Mouse (Mus musculus) limb, embryonic 12.5 days (tissue): Measurements from ENCODE around the gene Col28a1. TPM values are rescaled to one million over a fixed set of nuclear protein-coding genes. Genes with fewer than 3 reads are reported as not detected.

Experiments
- ATAC-seq: fragments of 200-750 bp; cut with Nextera tagmentation; 2 replicates; pipeline ENCODE4 v1.8.0; 2017; ENCODE audit warnings: low read depth, moderate TSS enrichment; ENCODE audit not compliant: insufficient number of reproducible peaks, insufficient read depth, low FRiP score, low TSS enrichment
- H3K27ac ChIP-seq: fragments of 300-500 bp; sonication (generic); 2 replicates; pipeline ENCODE4 v1.5.1; 2016; ENCODE audit warnings: mild to moderate bottlenecking, moderate library complexity
- H3K27me3 ChIP-seq: fragments of 300-500 bp; sonication (generic); 2 replicates; pipeline ENCODE4 v1.6.1; 2016; ENCODE audit warnings: mild to moderate bottlenecking, moderate library complexity
- H3K36me3 ChIP-seq: fragments of 300-500 bp; sonication (generic); 2 replicates; pipeline ENCODE4 v1.6.1; 2016; ENCODE audit warnings: mild to moderate bottlenecking, moderate library complexity
- H3K4me1 ChIP-seq: fragments of 300-500 bp; sonication (generic); replicated peaks from 2 replicates; pipeline ENCODE4 v1.6.1; 2016
- H3K4me2 ChIP-seq: fragments of 300-500 bp; sonication (generic); 2 replicates; pipeline ENCODE4 v1.6.1; 2016; ENCODE audit warnings: mild to moderate bottlenecking, moderate library complexity
- H3K4me3 ChIP-seq: fragments of 300-500 bp; sonication (generic); replicated peaks from 2 replicates; pipeline ENCODE4 v1.5.1; 2016; ENCODE audit warnings: mild to moderate bottlenecking
- H3K9ac ChIP-seq: fragments of 300-500 bp; sonication (generic); replicated peaks from 2 replicates; pipeline ENCODE4 v1.6.1; 2016; ENCODE audit warnings: mild to moderate bottlenecking, moderate library complexity
- H3K9me3 ChIP-seq: fragments of 300-500 bp; sonication (generic); 2 replicates; pipeline ENCODE4 v1.6.1; 2016; ENCODE audit warnings: mild to moderate bottlenecking, moderate library complexity
- WGBS: fragments of 180-500 bp; shearing (Covaris S2); methylation state at CpG from one replicate; pipeline ENCODE4 v1.1.7; 2016; 5-methylcytosine and 5-hydroxymethylcytosine counted together
- polyA plus RNA-seq: library from polyadenylated mRNA; unstranded; fragments of >200 nt; fragmentation: Nextera tagmentation; extraction: Ambion mirVana; gene quantifications from 2 replicates; pipeline ENCODE4 v1.2.1, GENCODE M21; 2016

Col28a1 gene
- polyA plus RNA-seq, result 0.29 and 0.48 TPM in 2 replicates

GRCm38 (mm10) chr6:8192517-8192916 lies at the start of gene Col28a1:
Col28a1 (minus strand) TSS chr6:8192617.
- no peaks in the 10 kb centered on the region for H3K4me1 ChIP-seq
- H3K27me3 ChIP-seq, result no peaks in the 10 kb centered on the region
- no peak within 1 kb of the TSS for H3K27ac ChIP-seq
- no peak within 1 kb of the TSS for H3K4me2 ChIP-seq
- peaks cover 12% of the 10 kb centered on the region for H3K9me3 ChIP-seq
- H3K36me3 ChIP-seq, result no peaks in the 10 kb centered on the region
- no peak for ATAC-seq
- no peak within 1 kb of the TSS for H3K4me3 ChIP-seq
- no peak within 1 kb of the TSS for H3K9ac ChIP-seq

GRCm38 (mm10) chr6:8228596-8228995 lies 36.2 kb upstream of the Col28a1 start:
- no peak overlapping the region for H3K9ac ChIP-seq
- no peak overlapping the region for H3K4me3 ChIP-seq
- H3K27ac ChIP-seq, result no peak overlapping the region
- H3K27me3 ChIP-seq, result no peaks in the 10 kb centered on the region
- H3K4me1 ChIP-seq, result no peaks in the 10 kb centered on the region
- H3K4me2 ChIP-seq, result no peak overlapping the region
- WGBS, result 90% methylated on average over 3 of the region's 3 CpGs
- no peaks in the 10 kb centered on the region for H3K9me3 ChIP-seq
- ATAC-seq, result no peak
- peaks cover 57% of the 10 kb centered on the region for H3K36me3 ChIP-seq

GRCm38 (mm10) chr6:8227035-8227434 lies 34.6 kb upstream of the Col28a1 start:
- Histone ChIP-seq H3K9ac (no peak overlapping the region), H3K27ac (no peak overlapping the region), H3K9me3 (no peaks in the 10 kb centered on the region), H3K4me2 (no peak overlapping the region), H3K4me1 (no peaks in the 10 kb centered on the region), H3K36me3 (peaks cover 49% of the 10 kb centered on the region), H3K4me3 (no peak overlapping the region), H3K27me3 (no peaks in the 10 kb centered on the region)
- WGBS, result 88% methylated on average over 3 of the region's 3 CpGs
- ATAC-seq, result no peak

GRCm38 (mm10) chr6:8210661-8211060 lies 18.2 kb upstream of the Col28a1 start:
- Histone ChIP-seq H3K36me3 (peaks cover 21% of the 10 kb centered on the region), H3K4me3 (no peak overlapping the region), H3K9ac (no peak overlapping the region), H3K27me3 (no peaks in the 10 kb centered on the region), H3K4me1 (peaks cover 11% of the 10 kb centered on the region), H3K9me3 (no peaks in the 10 kb centered on the region), H3K4me2 (peak overlapping the region; percentile 52), H3K27ac (no peak overlapping the region)
- 94% methylated on average over 3 of the region's 3 CpGs for WGBS
- ATAC-seq, result no peak

- peak overlapping the region; percentile 84 for H3K9ac ChIP-seq
- no peak for ATAC-seq
- peaks cover 13% of the 10 kb centered on the region for H3K36me3 ChIP-seq
- H3K27me3 ChIP-seq, result no peaks in the 10 kb centered on the region
- peak overlapping the region; percentile 52 for H3K4me2 ChIP-seq
- H3K9me3 ChIP-seq, result no peaks in the 10 kb centered on the region
- H3K27ac ChIP-seq, result peak overlapping the region; percentile 96
- 12% methylated on average over 10 of the region's 10 CpGs for WGBS
- peaks cover 11% of the 10 kb centered on the region for H3K4me1 ChIP-seq
- H3K4me3 ChIP-seq, result peak overlapping the region; percentile 83
Measured at GRCm38 (mm10) chr6:8209866-8210186, 17.4 kb upstream of the Col28a1 start.

- under 1% methylated on average over 90 of the region's 90 CpGs for WGBS
- Histone ChIP-seq H3K9ac (peak within 1 kb of the TSS; percentile 84), H3K9me3 (no peaks in the 10 kb centered on the region), H3K27me3 (no peaks in the 10 kb centered on the region), H3K4me1 (peaks cover 11% of the 10 kb centered on the region), H3K4me2 (peak within 1 kb of the TSS; percentile 52), H3K4me3 (peak within 1 kb of the TSS; percentile 83), H3K27ac (peak within 1 kb of the TSS; percentile 96), H3K36me3 (peaks cover 10% of the 10 kb centered on the region; the same call in 1 of the 2 replicates)
- peak; percentile 98 for ATAC-seq
Measured at GRCm38 (mm10) chr6:8209047-8209865, 16.8 kb upstream of the Col28a1 start, which contains the start of gene Mios. Mios (plus strand) TSS chr6:8209222.

- H3K4me2 ChIP-seq, result no peak overlapping the region
- H3K9me3 ChIP-seq, result peaks cover 3% of the 10 kb centered on the region; the same call in 1 of the 2 replicates
- no peak overlapping the region for H3K4me3 ChIP-seq
- H3K9ac ChIP-seq, result no peak overlapping the region
- H3K27ac ChIP-seq, result no peak overlapping the region
- H3K4me1 ChIP-seq, result no peaks in the 10 kb centered on the region
- no peak for ATAC-seq
- H3K36me3 ChIP-seq, result no peaks in the 10 kb centered on the region
- H3K27me3 ChIP-seq, result no peaks in the 10 kb centered on the region
- WGBS, result 70% methylated on average over 3 of the region's 3 CpGs
Measured at GRCm38 (mm10) chr6:8189917-8190316, 2.5 kb downstream of the Col28a1 start.

- H3K4me1 ChIP-seq, result no peaks in the 10 kb centered on the region
- H3K27me3 ChIP-seq, result no peaks in the 10 kb centered on the region
- H3K4me2 ChIP-seq, result no peak overlapping the region
- H3K9ac ChIP-seq, result no peak overlapping the region
- no peak overlapping the region for H3K27ac ChIP-seq
- H3K36me3 ChIP-seq, result no peaks in the 10 kb centered on the region
- no peak for ATAC-seq
- 92% methylated on average over 3 of the region's 3 CpGs for WGBS
- no peaks in the 10 kb centered on the region for H3K9me3 ChIP-seq
- no peak overlapping the region for H3K4me3 ChIP-seq
Measured at GRCm38 (mm10) chr6:8188599-8189233, 3.7 kb downstream of the Col28a1 start.

GRCm38 (mm10) chr6:8178397-8178941 lies 13.9 kb downstream of the Col28a1 start:
- H3K4me3 ChIP-seq, result no peak overlapping the region
- H3K27me3 ChIP-seq, result no peaks in the 10 kb centered on the region
- 0 out of 2 replicates have a peak, but pooled peaks cover 9% of the 10 kb centered on the region for H3K4me1 ChIP-seq
- no peaks in the 10 kb centered on the region for H3K9me3 ChIP-seq
- no peak overlapping the region for H3K9ac ChIP-seq
- WGBS, result 50% methylated on average over 10 of the region's 10 CpGs
- H3K36me3 ChIP-seq, result no peaks in the 10 kb centered on the region
- ATAC-seq, result no peak
- no peak overlapping the region for H3K27ac ChIP-seq
- H3K4me2 ChIP-seq, result no peak overlapping the region

GRCm38 (mm10) chr6:8176116-8176515 lies 16.3 kb downstream of the Col28a1 start:
- Histone ChIP-seq H3K27ac (no peak overlapping the region), H3K9ac (no peak overlapping the region), H3K4me3 (no peak overlapping the region), H3K4me1 (0 out of 2 replicates have a peak, but pooled peaks cover 9% of the 10 kb centered on the region), H3K36me3 (no peaks in the 10 kb centered on the region), H3K4me2 (no peak overlapping the region), H3K9me3 (no peaks in the 10 kb centered on the region), H3K27me3 (no peaks in the 10 kb centered on the region)
- ATAC-seq, result no peak
- 74% methylated on average over 2 of the region's 2 CpGs for WGBS

- WGBS, result 95% methylated on average over 7 of the region's 7 CpGs
- no peak for ATAC-seq
Measured at GRCm38 (mm10) chr6:8175346-8175745, 17.1 kb downstream of the Col28a1 start.

More at GRCm38 (mm10) chr6:8175346-8175745, 17.1 kb downstream of the Col28a1 start:
- Histone ChIP-seq H3K9me3 (no peaks in the 10 kb centered on the region), H3K36me3 (no peaks in the 10 kb centered on the region), H3K9ac (no peak overlapping the region), H3K4me3 (no peak overlapping the region), H3K4me1 (0 out of 2 replicates have a peak, but pooled peaks cover 9% of the 10 kb centered on the region), H3K4me2 (no peak overlapping the region), H3K27ac (no peak overlapping the region), H3K27me3 (no peaks in the 10 kb centered on the region)
